8 mouse cellular contexts compared by ENCODE assay signal in genomic region chr17:17293932-17294534, GRCm38 (mm10).
DNase-seq lines count a peak whose midpoint lies in the region; ATAC-seq and TF ChIP-seq lines count a peak whose summit lies in the region.
"Not testable (repeated sequence)": the region's sequence is repeated elsewhere in the genome, so short reads cannot be mapped to it uniquely, and the experiment has no call there.

No protein-coding gene starts in this region.

- H3K4me3 ChIP-seq in embryonic facial prominence, embryonic 13.5 days, result peak overlapping the region; percentile 51
- H3K4me3 ChIP-seq in kidney, adult 2 months (ENCODE audit: insufficient read depth, low read depth, low read length), result peak overlapping the region; percentile 75
- peak overlapping the region; percentile 47 for H3K4me3 ChIP-seq in limb, embryonic 12.5 days (replicated peaks)
- H3K4me3 ChIP-seq in midbrain, embryonic 15.5 days, result peak overlapping the region; percentile 48
- peak overlapping the region; percentile 59 for H3K4me3 ChIP-seq in spleen, adult 2 months (ENCODE audit: extremely low read depth, insufficient read depth, insufficient read length)

- TF ChIP-seq CTCF in kidney, adult 2 months (conservative IDR thresholded peaks at IDR 0.05; ENCODE audit: insufficient read depth, insufficient read length, low read depth, low read length); spleen, adult 2 months (IDR thresholded peaks at IDR 0.05; ENCODE audit: extremely low read depth, insufficient read depth, insufficient read length, insufficient replicate concordance): not testable (repeated sequence)

- WGBS in embryonic facial prominence, embryonic 13.5 days, result under 1% methylated on average over 13 of the region's 13 CpGs
- WGBS in kidney, adult 2 months, result under 1% methylated on average over 13 of the region's 13 CpGs
- WGBS in limb, embryonic 12.5 days, result under 1% methylated on average over 13 of the region's 13 CpGs
- WGBS in midbrain, embryonic 15.5 days, result under 1% methylated on average over 13 of the region's 13 CpGs
- under 1% methylated on average over 13 of the region's 13 CpGs for WGBS in spleen, adult 2 months

- H3K36me3 ChIP-seq in embryonic facial prominence, embryonic 13.5 days; kidney, adult 2 months (ENCODE audit: control insufficient read depth, insufficient read depth, low read length); limb, embryonic 12.5 days; midbrain, embryonic 15.5 days (replicated peaks); spleen, adult 2 months (ENCODE audit: control insufficient read depth, insufficient read depth, low read length): not testable (repeated sequence)

- peak overlapping the region; percentile 55 for H3K4me2 ChIP-seq in embryonic facial prominence, embryonic 13.5 days
- H3K4me2 ChIP-seq in limb, embryonic 12.5 days, result peak overlapping the region; percentile 54
- H3K4me2 ChIP-seq in midbrain, embryonic 15.5 days, result peak overlapping the region; percentile 46

- H3K27ac ChIP-seq in embryonic facial prominence, embryonic 13.5 days, result peak overlapping the region; percentile 34; the same call in 1 of the 2 replicates
- H3K27ac ChIP-seq in kidney, adult 2 months (ENCODE audit: insufficient read depth, low read depth, low read length), result peak overlapping the region; percentile 64; the same call in 1 of the 2 replicates
- H3K27ac ChIP-seq in limb, embryonic 12.5 days, result not testable (repeated sequence)
- peak overlapping the region; percentile 81 for H3K27ac ChIP-seq in midbrain, embryonic 15.5 days
- H3K27ac ChIP-seq in spleen, adult 2 months (ENCODE audit: insufficient read depth, low read length), result peak overlapping the region; percentile 31; the same call in 1 of the 2 replicates

- H3K9ac ChIP-seq in embryonic facial prominence, embryonic 13.5 days, result peak overlapping the region; percentile 55; the same call in 1 of the 2 replicates
- H3K9ac ChIP-seq in limb, embryonic 12.5 days (replicated peaks), result peak overlapping the region; percentile 48; the same call in 1 of the 2 replicates
- peak overlapping the region; percentile 35; the same call in 1 of the 2 replicates for H3K9ac ChIP-seq in midbrain, embryonic 15.5 days

- not testable (repeated sequence) for H3K27me3 ChIP-seq in embryonic facial prominence, embryonic 13.5 days; kidney, adult 2 months (replicated peaks; ENCODE audit: control insufficient read depth, insufficient read depth, low read length); limb, embryonic 12.5 days; midbrain, embryonic 15.5 days (replicated peaks); spleen, adult 2 months (ENCODE audit: control insufficient read depth, insufficient read depth, low read length)

- DNase-seq in 3134 (ENCODE audit: extremely low read depth, insufficient read length, low spot score), result peak; percentile 77
- peak; percentile 87 to 88 for DNase-seq in adrenal gland, postnatal 36 days
- DNase-seq in heart, adult 18-20 months, result peak; percentile 96 to 97
- peak; percentile 98 for DNase-seq in kidney, adult 2 months
- peak; percentile 76 to 84 for DNase-seq in spleen, adult 2 months (ENCODE audit: low read depth in 1 of 2, low spot score in 2 of 2)

- not testable (repeated sequence) for H3K9me3 ChIP-seq in embryonic facial prominence, embryonic 13.5 days; limb, embryonic 12.5 days; midbrain, embryonic 15.5 days

- not testable (repeated sequence) for H3K4me1 ChIP-seq in embryonic facial prominence, embryonic 13.5 days; kidney, adult 2 months (ENCODE audit: control insufficient read depth, insufficient read depth, low read length); limb, embryonic 12.5 days (replicated peaks); midbrain, embryonic 15.5 days; spleen, adult 2 months (ENCODE audit: control insufficient read depth, insufficient read depth, insufficient read length)

- TF ChIP-seq POLR2A in kidney, adult 2 months (IDR thresholded peaks at IDR 0.05; ENCODE audit: low read depth, low read length); spleen, adult 2 months (IDR thresholded peaks at IDR 0.05; ENCODE audit: low read depth, low read length): not testable (repeated sequence)

- peak; percentile 86 for ATAC-seq in embryonic facial prominence, embryonic 13.5 days (ENCODE audit: insufficient number of reproducible peaks, insufficient read depth, low FRiP score, low TSS enrichment, low read depth)
- ATAC-seq in limb, embryonic 12.5 days (ENCODE audit: insufficient number of reproducible peaks, insufficient read depth, low FRiP score, low TSS enrichment, low read depth), result peak; percentile 98
- peak; percentile 99 for ATAC-seq in midbrain, embryonic 15.5 days (replicated peaks)
